Mouse (Mus musculus): ENCODE data around the gene Nrxn2.
A peak's percentile ranks its signal among the peaks of the same experiment; 100 is the strongest.

The Nrxn2 gene

GRCm38 (mm10) chr19:6494032-6494431 lies 75.5 kb downstream of the Nrxn2 start:
- no peak for DNase-seq (ENCODE audit: low spot score in 2 of 2)

GRCm38 (mm10) chr19:6494504-6495170 lies 76.1 kb downstream of the Nrxn2 start:
- DNase-seq (ENCODE audit: low spot score in 2 of 2): no peak

- DNase-seq (ENCODE audit: low spot score in 2 of 2): no peak
Measured at GRCm38 (mm10) chr19:6495714-6496113, 77.2 kb downstream of the Nrxn2 start.

GRCm38 (mm10) chr19:6496462-6497149 lies 78.1 kb downstream of the Nrxn2 start:
- DNase-seq (ENCODE audit: low spot score in 2 of 2): no peak

- DNase-seq (ENCODE audit: low spot score in 2 of 2): peak in 1 of 2 experiments; percentile 70
Measured at GRCm38 (mm10) chr19:6497150-6497801, 78.7 kb downstream of the Nrxn2 start.

- no peak for DNase-seq (ENCODE audit: low spot score in 2 of 2)
Measured at GRCm38 (mm10) chr19:6497803-6498202, 79.3 kb downstream of the Nrxn2 start.

- DNase-seq (ENCODE audit: low spot score in 2 of 2): no peak
Measured at GRCm38 (mm10) chr19:6498350-6499131, 80.0 kb downstream of the Nrxn2 start.

- no peak for DNase-seq (ENCODE audit: low spot score in 2 of 2)
Measured at GRCm38 (mm10) chr19:6499860-6500635, 81.5 kb downstream of the Nrxn2 start.

GRCm38 (mm10) chr19:6500636-6501025 lies 82.1 kb downstream of the Nrxn2 start:
- DNase-seq (ENCODE audit: low spot score in 2 of 2): no peak

- peak in 1 of 2 experiments; percentile 79 for DNase-seq (ENCODE audit: low spot score in 2 of 2)
Measured at GRCm38 (mm10) chr19:6502035-6502541, 83.6 kb downstream of the Nrxn2 start.

GRCm38 (mm10) chr19:6502543-6503319 lies 84.2 kb downstream of the Nrxn2 start:
- peak in 1 of 2 experiments; percentile 73 for DNase-seq (ENCODE audit: low spot score in 2 of 2)

- peak in 1 of 2 experiments; percentile 77 for DNase-seq (ENCODE audit: low spot score in 2 of 2)
Measured at GRCm38 (mm10) chr19:6503926-6504655, 85.6 kb downstream of the Nrxn2 start.

- no peak for DNase-seq (ENCODE audit: low spot score in 2 of 2)
Measured at GRCm38 (mm10) chr19:6504656-6505045, 86.1 kb downstream of the Nrxn2 start.

- DNase-seq (ENCODE audit: low spot score in 2 of 2): peak in 1 of 2 experiments; percentile 68
Measured at GRCm38 (mm10) chr19:6507393-6507792, 88.9 kb downstream of the Nrxn2 start.

- DNase-seq (ENCODE audit: low spot score in 2 of 2): no peak
Measured at GRCm38 (mm10) chr19:6509881-6510280, 91.3 kb downstream of the Nrxn2 start.

GRCm38 (mm10) chr19:6510546-6510945 lies 92.0 kb downstream of the Nrxn2 start:
- no peak for DNase-seq (ENCODE audit: low spot score in 2 of 2)

- DNase-seq (ENCODE audit: low spot score in 2 of 2): no peak
Measured at GRCm38 (mm10) chr19:6513389-6514139, 95.0 kb downstream of the Nrxn2 start.

GRCm38 (mm10) chr19:6514940-6515339 lies 96.4 kb downstream of the Nrxn2 start:
- DNase-seq (ENCODE audit: low spot score in 2 of 2): no peak

GRCm38 (mm10) chr19:6515448-6515847 lies 96.9 kb downstream of the Nrxn2 start:
- no peak for DNase-seq (ENCODE audit: low spot score in 2 of 2)
